Mouse (Mus musculus) liver (tissue): ENCODE results near the gene Mapre1.
A peak's percentile ranks its signal among the peaks of the same experiment; 100 is the strongest.
"Not testable (repeated sequence)": the region's sequence is repeated elsewhere in the genome, so short reads cannot be mapped to it uniquely, and the experiment has no call there.

Experiments
- DNase-seq: peaks from one replicate; pipeline ENCODE4 v3.0.0-alpha.2; 2020; ENCODE audit warnings: mixed read lengths

Gene Mapre1

DNA sequence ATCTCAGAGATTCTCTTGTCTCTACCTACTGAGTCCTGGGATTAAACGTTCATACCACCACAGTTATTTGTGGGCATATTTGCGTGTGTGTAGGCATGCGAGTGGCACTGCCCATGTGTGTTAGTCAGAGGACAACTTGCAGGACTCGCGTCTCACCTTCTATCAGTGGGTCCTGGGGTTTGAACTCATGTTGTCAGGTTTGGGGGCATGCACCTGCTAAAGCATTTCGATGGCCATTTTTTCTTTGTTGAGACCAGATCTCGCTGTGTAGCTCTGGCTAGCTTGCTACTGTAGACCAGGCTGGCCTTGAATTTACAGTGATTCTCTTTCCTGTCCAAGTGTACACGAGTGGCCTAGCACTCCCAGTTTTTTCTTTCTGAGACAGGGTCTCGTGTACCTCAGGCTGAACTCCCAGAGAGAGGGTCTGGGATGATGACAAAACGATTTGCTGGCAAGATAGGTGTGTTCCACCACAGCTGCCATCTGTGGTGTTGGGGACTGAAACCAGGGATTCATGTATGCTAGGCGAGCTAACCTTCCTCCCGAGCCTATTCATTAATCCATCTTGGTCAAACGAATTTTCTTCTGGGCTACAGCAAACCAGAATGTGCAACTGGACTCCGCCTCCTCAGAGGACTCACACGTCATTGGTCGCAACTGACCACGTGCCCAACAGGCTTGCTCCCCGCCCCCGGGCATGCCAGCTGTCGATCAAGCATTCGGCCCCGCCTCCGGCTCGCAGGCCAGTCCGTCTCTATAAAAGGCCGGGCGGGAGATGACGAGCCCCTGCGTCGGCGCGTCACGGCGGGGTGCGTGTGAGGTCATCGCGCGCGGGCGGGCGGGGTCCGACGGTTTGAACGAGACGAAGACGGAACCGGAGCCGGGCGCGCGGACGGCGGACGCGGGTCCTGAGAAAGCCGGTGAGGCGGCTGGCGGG is at the start of gene Mapre1:
Gene Mapre1, plus strand, starts transcription at position 775 of the 937 bp plus-strand sequence.
- DNase-seq: peak; percentile 100

DNA sequence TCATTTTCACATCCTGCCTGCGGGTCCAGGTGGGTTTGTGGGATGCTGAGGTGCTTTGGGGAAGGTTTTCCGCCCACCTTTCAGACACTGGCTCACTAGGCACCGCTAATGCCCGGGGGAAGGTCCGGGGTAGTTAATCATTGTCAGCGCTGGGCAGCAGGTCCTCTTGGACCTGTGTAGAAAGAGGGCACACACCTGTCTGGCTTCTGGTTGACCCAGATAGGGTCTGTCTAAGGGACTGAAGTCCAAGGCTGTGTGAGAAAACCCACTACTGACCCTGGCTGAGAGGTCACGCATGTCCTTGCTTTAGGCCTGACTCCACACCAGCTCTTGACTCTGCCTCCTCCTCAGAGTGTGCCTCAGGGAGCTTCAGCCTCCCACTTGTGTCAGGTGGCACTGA is 47.7 kb upstream of the Mapre1 start:
- not testable (repeated sequence) for DNase-seq

DNA sequence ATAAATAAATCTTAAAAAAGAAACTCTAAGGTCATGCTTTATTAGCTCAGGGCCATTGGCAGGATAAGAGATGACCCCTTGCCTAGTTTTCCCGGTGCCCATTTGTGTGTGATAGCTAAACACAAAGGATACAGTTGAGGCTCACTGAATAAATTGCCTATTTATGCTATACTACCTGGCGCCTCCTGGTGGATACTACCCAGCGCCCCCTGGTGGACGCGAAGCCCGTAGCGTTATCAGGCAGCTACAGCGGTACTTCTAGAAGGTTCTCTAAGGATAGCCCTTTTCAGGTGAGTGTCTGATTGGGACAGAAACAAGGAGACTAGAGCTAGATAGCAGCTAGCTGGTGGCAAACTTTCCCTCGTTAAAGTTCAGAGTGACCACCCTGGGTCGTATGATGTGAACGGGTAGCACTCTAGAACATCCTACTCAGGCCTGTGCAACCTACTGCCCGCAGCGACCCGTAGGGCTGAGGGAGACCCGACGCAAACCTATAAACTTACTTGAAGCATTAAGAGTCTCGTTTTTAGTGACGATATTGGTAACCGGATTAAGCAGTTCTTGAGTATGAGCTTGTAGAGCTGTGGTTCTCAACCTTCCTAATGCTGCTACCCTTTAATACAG is 46.5 kb upstream of the Mapre1 start:
- peak; percentile 82 for DNase-seq

DNA sequence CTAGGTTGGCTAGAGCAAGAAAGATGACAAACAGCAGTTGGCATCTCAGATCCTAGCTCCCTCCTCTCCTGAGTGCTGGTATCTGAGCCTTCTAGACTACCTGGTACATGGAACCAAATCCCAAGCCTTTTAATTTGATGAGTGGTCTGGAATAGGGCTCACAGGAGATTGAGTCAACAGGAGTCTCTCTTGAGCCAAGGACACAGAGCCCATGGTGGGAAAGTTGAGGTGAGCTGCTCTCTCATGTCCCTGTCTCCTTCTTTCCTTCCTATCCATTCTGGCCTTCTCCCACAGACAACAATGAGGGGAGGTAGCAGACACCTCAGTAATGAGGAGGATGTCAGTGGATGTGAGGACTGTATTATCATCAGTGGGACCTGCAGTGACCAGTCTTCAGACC is 44.7 kb upstream of the Mapre1 start, which contains the start of gene Dnmt3c:
Gene Dnmt3c, plus strand, starts transcription at position 301 of the 400 bp plus-strand sequence.
- DNase-seq: no peak

DNA sequence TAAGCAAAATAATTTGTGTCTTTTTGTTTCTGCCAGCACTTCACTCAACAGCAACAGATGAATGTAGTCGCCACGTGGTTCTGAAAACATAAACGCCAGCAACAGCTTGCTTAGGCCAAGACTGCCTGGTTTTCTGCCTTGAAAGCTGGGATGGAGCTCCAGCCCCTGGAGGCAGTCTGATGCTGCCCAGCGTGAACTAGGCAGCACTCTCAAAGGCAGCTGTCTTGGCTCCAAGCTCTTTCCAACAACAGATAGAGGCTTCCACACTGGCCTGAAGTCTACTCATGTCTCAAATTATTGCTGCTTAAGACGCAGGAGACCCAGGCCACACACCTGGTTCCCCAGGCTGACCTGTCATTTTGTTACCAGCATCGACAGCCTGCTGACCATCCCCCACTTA is 37.7 kb upstream of the Mapre1 start:
- no peak for DNase-seq

DNA sequence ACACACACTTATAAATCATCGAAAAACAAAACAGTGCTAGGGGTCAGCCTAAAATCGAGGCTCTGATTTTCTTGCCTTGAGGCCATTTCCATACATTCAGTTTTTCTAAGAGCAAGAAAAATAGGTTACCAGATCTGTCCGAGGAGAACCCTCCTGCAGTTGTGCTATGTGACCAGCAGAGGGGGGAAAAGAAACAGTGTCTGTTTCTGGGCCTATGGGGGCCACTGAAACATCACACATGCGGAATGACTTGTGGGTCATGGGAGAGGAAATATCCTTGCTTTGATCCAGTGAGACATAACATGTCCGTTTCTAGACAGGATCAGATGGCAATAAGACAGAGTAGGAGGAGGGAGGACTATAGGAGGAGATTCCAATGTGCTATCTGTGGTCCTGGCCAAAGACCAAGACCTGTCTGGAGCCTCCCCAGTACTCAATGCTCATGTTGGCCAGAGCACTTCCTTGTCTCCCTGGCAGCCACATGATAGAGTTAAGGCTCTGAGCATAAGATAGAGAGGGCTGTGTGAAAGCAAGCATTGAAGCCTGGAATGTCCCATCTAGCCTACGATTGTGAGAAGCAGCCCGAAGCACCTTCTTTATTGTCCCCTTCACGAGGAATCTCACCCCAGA is 30.3 kb upstream of the Mapre1 start:
- peak; percentile 36 for DNase-seq

DNA sequence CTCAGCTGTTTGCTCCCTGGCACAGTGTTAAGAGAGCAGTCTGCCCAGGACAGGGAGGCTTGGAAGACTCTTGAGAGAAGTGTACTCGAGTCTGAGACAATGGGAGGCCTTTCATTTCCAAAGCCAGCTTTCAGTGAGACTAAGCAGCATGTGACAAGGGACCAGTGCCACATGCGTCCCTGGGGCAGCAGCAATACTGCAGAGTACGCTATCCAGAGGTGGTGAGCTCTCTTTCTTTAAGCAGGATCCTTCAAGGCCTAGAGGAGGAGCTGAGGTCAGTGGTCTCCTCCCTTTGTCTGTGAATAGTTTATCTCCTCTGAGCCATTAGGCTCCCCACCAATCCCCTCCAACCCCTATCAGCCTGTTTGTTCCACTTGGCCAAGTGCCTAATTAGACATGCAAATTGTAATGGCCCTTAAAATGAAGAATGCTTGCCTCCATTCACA is 28.4 kb upstream of the Mapre1 start:
- peak; percentile 27 for DNase-seq

DNA sequence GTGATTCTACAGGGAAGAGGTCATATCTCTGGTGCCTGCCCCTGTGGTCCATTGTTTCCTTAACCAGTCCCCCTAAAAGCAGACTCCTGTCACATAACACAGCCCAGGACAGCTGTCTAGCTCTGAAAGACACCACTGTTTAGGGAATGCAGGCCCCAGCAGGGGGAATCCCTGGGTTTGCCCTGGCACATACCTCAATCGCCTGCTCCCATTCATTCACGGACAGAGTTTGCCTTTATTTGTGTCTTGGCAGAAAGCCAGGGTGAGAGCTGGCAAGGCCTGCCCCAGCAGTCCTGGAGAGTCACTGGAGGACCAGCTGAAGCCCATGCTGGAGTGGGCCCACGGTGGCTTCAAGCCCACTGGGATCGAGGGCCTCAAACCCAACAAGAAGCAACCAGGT is 27.8 kb upstream of the Mapre1 start:
- DNase-seq: no peak

DNA sequence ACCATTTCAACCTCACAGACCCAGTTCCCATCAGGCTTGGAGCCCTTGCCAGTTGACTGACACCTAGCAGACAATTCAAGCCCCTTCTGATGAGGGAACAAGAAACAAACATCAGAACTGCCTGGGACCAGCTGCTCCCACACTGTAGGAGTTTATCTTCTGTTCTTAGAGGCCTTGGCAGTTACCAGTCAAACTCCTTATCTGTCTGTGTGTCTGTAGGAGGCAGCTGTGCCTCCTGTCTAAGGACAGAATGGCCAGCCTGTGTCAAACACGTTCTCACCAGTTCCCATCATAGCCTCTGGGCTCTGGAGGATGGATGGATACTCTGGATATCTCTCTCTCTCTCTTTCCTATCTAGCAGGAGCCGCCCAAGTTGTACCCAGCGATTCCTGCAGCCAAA is 23.2 kb upstream of the Mapre1 start:
- DNase-seq: not testable (repeated sequence)

DNA sequence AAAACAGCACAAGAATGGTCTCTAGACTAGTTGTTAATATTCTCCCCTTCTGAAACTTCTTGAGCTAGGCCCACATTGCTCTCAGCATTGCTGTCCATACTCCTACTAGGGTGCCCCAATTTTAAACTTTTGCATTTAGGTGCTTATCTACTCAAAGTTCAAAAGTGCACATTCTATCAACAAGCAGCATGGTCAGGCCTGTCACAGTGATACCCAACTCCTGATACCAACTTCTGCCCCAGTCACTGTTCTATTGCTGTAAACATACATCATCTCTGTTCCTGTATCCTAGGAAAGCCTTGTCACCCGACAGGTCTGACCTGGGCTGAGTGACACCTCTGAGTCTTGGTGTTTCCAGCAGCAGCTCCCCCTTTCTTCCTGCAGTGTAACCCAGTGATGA is 18.0 kb upstream of the Mapre1 start:
- DNase-seq: no peak

DNA sequence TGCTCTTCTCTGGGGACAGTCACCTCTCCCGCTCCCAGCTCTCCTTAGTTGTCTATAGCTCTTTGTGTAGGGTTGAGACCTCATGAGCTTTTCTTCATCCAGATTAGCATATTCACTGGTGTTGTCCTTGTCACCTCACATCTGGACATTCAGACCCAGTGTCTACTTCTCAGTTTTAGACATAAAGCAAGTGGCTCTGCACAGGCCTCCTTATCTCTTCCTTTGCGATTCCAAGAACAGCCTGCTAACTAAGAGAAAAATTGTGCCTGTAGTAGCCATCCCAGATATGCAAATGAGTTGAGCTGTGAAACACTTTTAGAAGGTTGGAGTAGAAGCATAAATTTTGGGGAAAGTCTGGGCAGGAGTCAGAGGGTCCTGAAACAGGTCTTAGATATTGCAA is 16.6 kb upstream of the Mapre1 start:
- peak; percentile 32 for DNase-seq

DNA sequence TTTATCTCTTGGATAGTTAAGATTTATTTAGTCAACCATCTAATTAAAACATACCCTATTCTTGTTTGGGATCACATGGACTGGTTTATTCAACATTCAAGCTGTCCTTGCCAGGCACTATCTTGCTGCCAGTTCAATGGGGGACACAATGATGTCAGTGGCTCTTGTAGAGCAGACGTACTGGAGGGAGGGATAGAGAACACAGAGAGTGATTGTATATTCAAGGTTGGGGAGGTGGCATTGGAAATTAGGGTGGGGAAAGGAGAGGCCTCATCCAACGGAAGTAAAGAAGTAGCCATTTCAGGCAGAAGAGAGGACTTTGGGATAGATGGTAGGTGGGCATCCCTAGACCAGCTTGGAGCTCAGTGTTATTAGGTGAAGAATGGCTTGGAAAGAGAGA is 16.2 kb upstream of the Mapre1 start:
- DNase-seq: no peak

DNA sequence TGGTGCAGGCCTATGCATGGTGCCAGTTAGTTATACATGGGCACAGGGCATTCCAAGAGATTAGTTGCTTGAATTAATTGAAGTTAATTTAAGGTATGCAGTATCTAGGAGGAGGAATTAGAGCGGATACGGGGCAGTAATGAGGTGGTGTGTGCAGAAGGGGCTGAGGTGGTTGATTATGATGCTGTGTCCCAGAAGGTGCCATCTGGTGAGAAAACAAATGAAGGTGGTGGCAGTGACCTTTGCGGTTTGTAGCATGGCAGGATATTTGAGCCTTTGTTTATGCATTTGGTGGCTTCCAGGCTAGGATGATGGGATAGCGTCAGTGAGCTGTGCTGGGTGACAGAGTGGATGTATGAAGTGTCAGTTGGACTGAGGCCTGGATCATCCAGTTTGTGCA is 15.8 kb upstream of the Mapre1 start:
- DNase-seq: no peak

DNA sequence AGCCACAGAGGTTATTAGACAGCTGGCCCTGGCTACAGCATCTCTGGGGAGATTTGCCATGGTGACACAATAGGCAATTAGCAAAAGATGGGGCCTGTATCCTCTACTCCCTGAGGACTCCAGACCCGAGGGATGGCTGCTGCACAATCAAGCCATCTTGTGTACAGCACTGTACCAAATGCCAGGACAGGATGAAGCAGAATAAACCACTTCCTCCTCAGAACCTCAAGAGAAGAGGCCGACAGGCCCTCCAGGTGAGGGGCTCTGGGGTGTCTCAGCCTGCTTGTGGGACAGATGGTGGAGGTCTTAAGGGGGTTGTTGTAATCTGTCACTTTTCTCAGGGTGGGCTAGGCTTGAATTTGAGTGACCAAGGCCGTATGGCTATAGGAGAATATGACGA is 7.0 kb upstream of the Mapre1 start:
- DNase-seq: no peak

DNA sequence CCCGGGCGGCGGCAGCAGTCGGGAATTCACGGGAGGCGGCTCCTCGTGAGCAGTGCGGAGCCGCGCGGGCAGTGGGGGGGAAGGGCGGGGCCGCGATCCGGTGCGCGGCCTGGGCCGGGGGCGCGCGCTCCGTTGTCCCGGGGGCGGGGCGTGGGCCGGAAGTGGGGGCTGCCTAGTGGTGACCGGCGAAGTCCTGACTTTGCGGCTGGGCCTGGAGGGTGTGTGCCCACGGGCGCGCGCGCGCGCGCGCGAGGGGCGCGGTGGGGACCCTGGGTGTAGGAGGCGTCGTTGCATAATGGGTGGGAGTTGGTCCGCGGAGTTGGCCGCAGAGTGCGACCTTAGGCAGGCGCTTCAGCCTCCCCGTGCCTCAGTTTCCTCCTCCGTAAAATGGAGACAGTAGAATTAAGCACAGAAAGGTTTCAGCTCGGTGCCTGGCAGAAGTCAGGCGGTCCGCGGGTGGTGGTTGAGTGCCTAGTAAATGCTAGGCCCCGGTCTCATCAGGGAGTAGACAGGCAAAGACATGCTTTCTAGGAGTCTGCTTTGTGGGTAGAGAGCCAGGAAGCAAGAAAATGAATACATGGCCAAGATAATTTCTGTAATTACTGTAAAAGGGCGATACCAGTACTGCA is 477 bp downstream of the Mapre1 start:
- DNase-seq: peak; percentile 86

DNA sequence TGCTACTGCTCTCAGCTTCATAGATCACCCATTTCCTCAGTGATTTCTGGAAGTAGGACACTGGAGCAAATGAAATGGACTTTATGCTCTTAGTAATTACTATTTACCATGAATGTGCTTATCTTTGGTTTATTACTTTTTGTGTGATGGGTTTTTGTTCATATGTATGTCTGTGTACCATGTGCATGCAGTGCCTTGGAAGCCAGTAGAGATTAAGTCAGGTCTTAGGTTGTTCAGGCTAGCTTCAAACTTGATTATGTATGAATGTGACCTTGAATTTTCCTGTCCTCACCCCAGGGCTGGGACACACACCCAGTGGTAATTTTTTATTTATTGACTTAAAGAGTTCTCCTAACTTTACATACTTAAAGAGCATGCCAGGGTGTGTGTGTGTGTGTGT is 6.9 kb downstream of the Mapre1 start:
- no peak for DNase-seq

DNA sequence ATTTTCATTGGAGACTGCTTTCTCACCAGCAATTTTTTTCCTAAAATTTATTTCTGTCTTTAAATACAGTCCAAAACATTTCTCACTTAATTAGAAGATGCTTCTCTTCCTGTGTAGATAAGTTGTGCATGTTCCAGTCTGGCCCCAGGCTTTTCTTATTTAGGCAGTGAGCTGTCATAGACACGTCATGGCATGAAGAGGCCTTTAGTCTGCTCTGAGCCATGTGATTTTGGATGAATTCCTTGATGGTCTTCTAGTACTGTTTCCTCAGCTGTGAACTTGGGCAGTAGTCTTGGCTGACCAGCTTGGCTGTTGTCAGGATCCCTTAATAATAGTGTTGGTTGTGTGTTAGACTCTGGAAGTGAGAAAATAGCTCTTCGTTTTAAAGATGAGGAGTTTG is 9.3 kb downstream of the Mapre1 start:
- DNase-seq: no peak

DNA sequence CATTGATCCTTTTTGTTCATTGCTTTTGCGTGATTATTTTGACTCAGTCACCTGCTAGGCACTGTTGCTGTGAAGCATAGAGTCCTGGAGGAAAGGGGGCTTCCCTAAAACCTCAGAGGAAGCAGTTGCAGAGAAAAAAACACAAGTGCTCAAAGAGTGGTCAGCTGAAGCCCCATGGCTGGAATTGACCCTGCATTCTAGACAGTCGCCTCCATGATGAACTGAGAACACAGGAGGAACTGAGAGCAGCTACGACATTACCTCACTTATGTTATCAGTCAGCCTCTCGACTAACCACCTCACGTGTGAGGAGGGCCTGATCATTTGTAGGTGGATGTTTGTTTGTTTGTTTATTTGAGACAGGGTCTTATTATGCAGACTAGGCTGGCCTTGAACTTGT is 21.0 kb downstream of the Mapre1 start:
- no peak for DNase-seq

DNA sequence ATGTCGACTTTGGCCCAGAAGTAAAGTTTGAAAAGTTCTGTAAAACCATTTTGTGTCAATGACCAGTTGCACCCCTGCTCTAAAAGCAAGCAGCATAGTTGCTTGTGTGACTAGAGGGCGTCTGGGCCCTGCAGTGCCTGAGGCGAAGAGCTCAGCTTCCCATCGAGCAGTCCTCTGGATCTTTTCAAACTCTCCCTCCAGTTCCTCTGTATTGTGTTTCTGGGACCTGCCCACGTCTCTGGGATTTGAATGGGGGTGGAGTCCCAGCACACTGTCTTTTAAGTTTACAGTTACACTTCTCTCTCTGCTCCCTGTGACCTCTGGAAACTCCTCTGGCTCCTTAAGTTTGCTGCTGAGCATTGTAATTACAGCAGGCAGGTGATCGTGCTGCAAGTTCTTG is 26.4 kb downstream of the Mapre1 start:
- DNase-seq: no peak

DNA sequence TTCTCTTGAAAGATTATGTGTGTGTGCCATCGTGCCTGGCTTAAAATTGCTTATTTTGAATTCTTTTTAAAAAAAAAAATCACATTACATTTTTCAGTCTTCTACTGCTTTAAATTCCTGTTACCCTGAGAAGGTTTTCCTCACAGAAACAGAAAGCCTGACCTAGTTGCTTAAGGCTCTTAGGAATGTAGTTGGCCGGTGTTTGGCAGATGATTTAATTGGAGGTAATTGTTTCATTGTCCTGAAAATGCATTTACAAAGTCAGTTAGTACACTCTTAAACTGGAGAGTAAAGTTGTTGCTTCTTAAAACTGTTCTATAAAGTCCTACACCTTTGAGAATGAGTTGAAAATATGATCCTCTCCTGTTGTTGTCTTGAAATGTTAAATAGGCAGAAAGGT is 27.8 kb downstream of the Mapre1 start:
- no peak for DNase-seq

DNA sequence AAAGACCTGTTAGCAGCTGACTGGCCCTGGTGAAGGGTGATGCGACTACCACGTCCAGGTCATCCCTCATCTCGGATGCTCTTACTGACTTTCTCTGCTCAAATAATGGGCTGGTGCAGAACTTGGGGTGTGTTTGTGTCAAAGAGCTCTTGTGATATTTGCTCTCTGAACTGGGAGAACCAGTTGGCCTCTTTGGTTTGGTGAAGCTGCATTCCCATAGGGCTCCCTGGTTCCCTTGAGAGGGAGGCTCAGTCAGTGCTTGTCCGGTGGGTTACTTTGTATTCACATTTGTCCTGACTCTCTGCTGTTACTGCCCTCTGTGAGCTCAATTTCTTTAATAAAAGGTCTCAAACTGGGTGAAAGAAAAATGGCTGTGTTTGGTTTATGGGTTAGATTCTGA is 31.9 kb downstream of the Mapre1 start:
- DNase-seq: no peak

DNA sequence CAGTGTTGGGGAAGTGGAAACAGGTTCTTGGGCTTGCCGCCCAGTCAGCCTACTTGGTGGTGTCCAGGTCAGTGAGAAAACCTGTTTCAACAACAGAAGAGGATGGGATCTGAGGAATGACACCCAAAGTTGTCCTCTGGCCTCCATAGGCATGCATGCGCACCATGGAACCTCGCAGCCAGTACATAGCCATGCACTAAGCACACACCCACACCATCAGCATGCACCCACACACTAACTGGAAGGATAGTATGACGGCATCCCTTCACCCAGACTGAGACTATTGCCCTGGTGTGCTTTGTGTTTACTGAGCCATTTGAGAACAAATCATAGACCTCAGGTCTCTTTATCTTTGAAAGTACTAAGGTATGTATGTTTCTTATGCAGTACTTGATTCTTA is 34.4 kb downstream of the Mapre1 start:
- no peak for DNase-seq

DNA sequence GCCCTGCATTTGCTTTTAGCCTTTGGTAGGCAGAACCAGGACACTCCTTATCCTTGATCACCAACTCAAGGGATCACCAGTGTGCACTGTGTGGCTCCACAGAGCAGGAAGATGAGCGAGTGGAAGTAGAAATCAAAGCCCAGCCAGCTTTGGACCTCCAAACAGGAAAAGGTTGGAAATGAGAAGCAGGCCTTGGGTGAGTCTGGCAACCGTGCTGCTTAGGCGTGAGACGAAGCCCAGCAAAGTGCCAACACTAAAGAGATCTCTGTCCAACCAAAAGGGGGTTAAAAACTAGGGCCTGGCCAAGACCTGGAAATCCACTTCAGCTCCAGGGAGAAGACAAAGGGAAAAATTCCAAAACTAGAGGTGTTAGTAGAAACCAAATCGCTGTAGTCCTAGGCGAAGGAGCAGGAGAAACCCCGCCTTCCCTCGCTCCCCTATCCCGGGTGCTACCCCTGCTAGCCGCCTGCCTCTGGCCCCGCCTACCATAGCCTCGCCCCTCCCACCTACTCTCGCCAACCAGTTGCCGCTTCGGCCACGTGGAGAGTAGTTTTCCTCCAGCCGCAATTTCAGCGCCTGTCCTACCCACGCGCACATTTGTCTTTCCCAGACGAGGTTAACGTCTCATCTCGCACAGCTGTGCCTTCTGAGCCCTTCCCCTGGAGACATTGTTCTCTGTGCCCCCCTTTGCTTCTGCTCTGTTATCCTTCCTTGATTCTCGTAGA is 37.7 kb downstream of the Mapre1 start:
- DNase-seq: peak; percentile 91
